Mouse (Mus musculus) embryonic fibroblast, embryonic 13.5 days (primary cell): ENCODE measurements around the gene Gskip. TPM values are rescaled to one million over a fixed set of nuclear protein-coding genes. Genes with fewer than 3 reads are reported as not detected.

Experiments
- H3K27ac ChIP-seq: 2 replicates; pipeline ENCODE4 v1.5.1; 2012; ENCODE audit warnings: low read length, control low read depth, inconsistent platforms; ENCODE audit not compliant: insufficient read depth
- H3K4me1 ChIP-seq: 2 replicates; pipeline ENCODE4 v1.6.1; 2011; ENCODE audit warnings: low read length; ENCODE audit not compliant: control insufficient read depth, insufficient read depth
- H3K4me3 ChIP-seq: 2 replicates; pipeline ENCODE4 v1.5.1; 2011; ENCODE audit warnings: mild to moderate bottlenecking, control low read depth, low read length; ENCODE audit not compliant: insufficient read depth
- CTCF ChIP-seq: IDR thresholded peaks from 2 replicates; pipeline ENCODE4 v1.5.1; 2011; ENCODE audit warnings: mild to moderate bottlenecking, control low read depth, low read length, moderate library complexity, borderline replicate concordance; ENCODE audit not compliant: insufficient read depth
- POLR2A ChIP-seq: IDR thresholded peaks from 2 replicates; pipeline ENCODE4 v1.6.1; 2011; ENCODE audit warnings: low read depth, mild to moderate bottlenecking, control low read depth, low read length, moderate library complexity
- polyA plus RNA-seq: library from polyadenylated mRNA; stranded (reverse); fragments of >200 nt; gene quantifications from 2 replicates; pipeline ENCODE4 v1.2.4, GENCODE M21; 2011; ENCODE audit warnings: low read depth; ENCODE audit not compliant: missing spikeins, insufficient read length

Gene Gskip
- polyA plus RNA-seq, 1 experiment, result 27.7 TPM

DNA sequence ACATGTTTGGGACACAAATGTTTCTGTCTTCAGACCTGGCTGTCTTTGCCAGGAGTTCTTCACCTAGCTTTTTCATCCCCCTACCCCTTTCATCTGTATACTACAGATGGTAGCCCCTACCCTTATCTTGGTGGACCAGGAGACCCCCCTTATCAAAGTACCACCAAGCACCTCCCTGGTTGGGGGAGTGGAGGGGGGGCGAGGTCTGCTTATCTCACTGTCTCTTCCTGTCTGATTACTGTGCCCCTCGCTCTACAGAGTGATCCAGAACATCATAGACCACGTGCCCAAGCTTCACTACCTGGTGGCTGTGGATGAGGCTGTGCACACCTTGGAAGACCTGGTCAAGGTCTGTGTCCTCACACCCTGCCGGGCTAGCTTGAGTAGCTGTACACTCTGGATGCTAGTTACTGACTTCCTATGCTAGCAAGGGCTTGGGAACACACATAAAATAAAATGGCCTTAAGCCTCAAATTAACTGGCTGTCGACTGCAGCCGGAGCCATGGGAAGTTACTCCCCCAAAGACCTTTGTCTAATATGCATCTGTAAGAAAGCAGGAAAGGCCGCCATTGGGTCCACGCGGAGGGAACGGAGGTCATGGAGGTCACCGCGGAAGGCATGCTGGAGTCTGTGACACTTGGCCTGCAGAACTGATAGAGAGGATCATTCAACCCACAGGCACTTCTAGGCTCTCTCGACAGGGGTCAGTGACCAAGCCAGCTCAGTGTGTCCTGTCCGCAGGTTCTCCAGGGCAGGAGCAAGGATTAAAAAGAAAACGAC is 53.9 kb downstream of the Gskip start:
- Histone ChIP-seq H3K4me1 (no peaks in the 10 kb centered on the region), H3K4me3 (no peak overlapping the region), H3K27ac (no peak overlapping the region)
- TF ChIP-seq POLR2A (no peak), CTCF (no peak)

DNA sequence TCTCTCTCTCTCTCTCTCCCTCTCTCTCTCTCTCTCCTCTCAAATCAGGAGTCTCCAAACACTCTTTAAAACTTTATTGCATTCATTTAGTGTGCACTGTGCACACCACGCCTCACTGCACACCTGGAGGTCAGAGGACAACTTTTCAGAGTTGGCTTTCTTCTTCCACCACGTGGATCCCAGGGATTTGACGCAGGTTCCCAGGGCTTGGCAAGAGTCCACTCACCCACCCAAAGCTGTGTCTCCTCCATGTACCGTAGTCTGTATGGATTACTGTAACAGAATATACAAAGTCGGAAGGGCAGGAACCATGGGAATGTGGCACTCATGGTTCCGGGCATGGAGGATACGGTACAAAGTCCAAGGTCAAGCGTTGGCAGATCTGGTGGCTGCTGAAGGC is 55.0 kb downstream of the Gskip start:
- TF ChIP-seq CTCF (no peak), POLR2A (no peak)
- no peaks in the 10 kb centered on the region for H3K4me1 ChIP-seq
- no peak overlapping the region for H3K27ac ChIP-seq
- H3K4me3 ChIP-seq, result no peak overlapping the region

DNA sequence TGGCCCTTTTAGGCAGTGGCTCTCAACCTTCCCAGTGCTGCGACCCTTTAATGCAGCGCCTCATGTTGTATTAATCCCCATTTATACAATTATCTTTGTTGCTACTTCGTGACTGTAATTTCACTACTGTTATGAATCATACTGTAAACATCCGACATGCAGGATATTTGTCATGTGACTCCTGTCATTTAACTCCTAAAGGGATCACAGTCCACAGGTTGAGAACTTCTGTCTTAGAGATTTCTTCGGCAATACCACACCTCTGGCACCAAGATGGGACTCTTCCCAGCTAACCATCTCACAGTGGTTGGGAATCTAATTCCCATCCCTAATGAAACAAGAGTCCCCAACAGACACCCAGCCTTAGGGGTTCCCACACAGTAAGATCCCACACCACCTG is 63.5 kb downstream of the Gskip start:
- no peak overlapping the region for H3K27ac ChIP-seq
- TF ChIP-seq CTCF, result no peak
- no peak for TF ChIP-seq POLR2A
- H3K4me3 ChIP-seq, result no peak overlapping the region
- H3K4me1 ChIP-seq, result no peaks in the 10 kb centered on the region

Other genes with a start within 250 kb of the Gskip start
- 0.33 and 2.2 TPM in 2 replicates for gene D430019H16Rik, start 231.0 kb upstream of the Gskip start, polyA plus RNA-seq
- gene Bdkrb2, start 121.6 kb upstream of the Gskip start, polyA plus RNA-seq, result 0.58 and 0.90 TPM in 2 replicates
- 0.60 TPM in 1 of 2 replicates, not detected in the other for gene Bdkrb1, start 81.7 kb upstream of the Gskip start, polyA plus RNA-seq
- gene Atg2b, start 382 bp downstream of the Gskip start, polyA plus RNA-seq, result 24.5 and 25.9 TPM in 2 replicates
- gene Ak7, start 21.1 kb downstream of the Gskip start, polyA plus RNA-seq, result 0.16 TPM in 1 of 2 replicates, not detected in the other
- gene Papola, start 99.9 kb downstream of the Gskip start, polyA plus RNA-seq, result 180 and 214 TPM in 2 replicates